Mouse (Mus musculus) heart, embryonic 15.5 days (tissue): ENCODE results near the gene Tfip11. TPM values are rescaled to one million over a fixed set of nuclear protein-coding genes. Genes with fewer than 3 reads are reported as not detected.

Experiments used
- ATAC-seq: fragments of 200-750 bp; cut with Nextera tagmentation; replicated peaks from 2 replicates; pipeline ENCODE4 v1.8.0; 2017; ENCODE audit warnings: low read depth, moderate TSS enrichment; ENCODE audit not compliant: insufficient number of reproducible peaks, insufficient read depth, low FRiP score
- H3K27ac ChIP-seq: fragments of 300-500 bp; sonication (generic); 2 replicates; pipeline ENCODE4 v1.5.1; 2015; ENCODE audit warnings: mild to moderate bottlenecking, inconsistent platforms
- H3K27me3 ChIP-seq: fragments of 300-500 bp; sonication (generic); 2 replicates; pipeline ENCODE4 v1.6.1; 2015; ENCODE audit warnings: inconsistent platforms
- H3K36me3 ChIP-seq: fragments of 300-500 bp; sonication (generic); 2 replicates; pipeline ENCODE4 v1.6.1; 2015; ENCODE audit warnings: mild to moderate bottlenecking, inconsistent platforms
- H3K4me1 ChIP-seq: fragments of 300-500 bp; sonication (generic); replicated peaks from 2 replicates; pipeline ENCODE4 v1.6.1; 2015; ENCODE audit warnings: inconsistent platforms
- H3K4me2 ChIP-seq: fragments of 300-500 bp; sonication (generic); 2 replicates; pipeline ENCODE4 v1.6.1; 2015; ENCODE audit warnings: inconsistent platforms, mild to moderate bottlenecking, moderate library complexity
- H3K4me3 ChIP-seq: fragments of 300-500 bp; sonication (generic); 2 replicates; pipeline ENCODE4 v1.5.1; 2015; ENCODE audit warnings: mild to moderate bottlenecking, inconsistent platforms
- H3K9ac ChIP-seq: fragments of 300-500 bp; sonication (generic); 2 replicates; pipeline ENCODE4 v1.6.1; 2015; ENCODE audit warnings: mild to moderate bottlenecking, inconsistent platforms
- H3K9me3 ChIP-seq: fragments of 300-500 bp; sonication (generic); replicated peaks from 2 replicates; pipeline ENCODE4 v1.6.1; 2016; ENCODE audit warnings: inconsistent platforms
- WGBS: fragments of 180-500 bp; shearing (Covaris S2); methylation state at CpG from one replicate; pipeline ENCODE4 v1.1.7; 2015; ENCODE audit warnings: mixed read lengths; 5-methylcytosine and 5-hydroxymethylcytosine counted together
- polyA plus RNA-seq: library from polyadenylated mRNA; unstranded; fragments of >200 nt; fragmentation: Nextera tagmentation; extraction: Ambion mirVana; gene quantifications from 2 replicates; pipeline ENCODE4 v1.2.1, GENCODE M21; 2015

Tfip11 gene
- polyA plus RNA-seq, 1 experiment from 2014 or later, result 15.2 TPM

GRCm38 (mm10) chr5:112385973-112386372 is 59.8 kb downstream of the Tfip11 start:
- no peaks in the 10 kb centered on the region for H3K36me3 ChIP-seq
- H3K9ac ChIP-seq, result no peak overlapping the region
- ATAC-seq, result no peak
- no peak overlapping the region for H3K27ac ChIP-seq
- H3K4me3 ChIP-seq, result no peak overlapping the region
- peaks cover 21% of the 10 kb centered on the region for H3K27me3 ChIP-seq
- H3K4me2 ChIP-seq, result no peak overlapping the region
- 56% methylated on average over 2 of the region's 2 CpGs for WGBS
- no peaks in the 10 kb centered on the region for H3K9me3 ChIP-seq
- no peaks in the 10 kb centered on the region for H3K4me1 ChIP-seq

Other genes starting within 250 kb of the Tfip11 start
- 1.2 and 1.4 TPM in 2 replicates for gene Cryba4, start 73.8 kb upstream of the Tfip11 start, polyA plus RNA-seq
- 1.6 and 2.1 TPM in 2 replicates for gene Crybb1, start 70.5 kb upstream of the Tfip11 start, polyA plus RNA-seq
- 38.5 and 47.8 TPM in 2 replicates for gene Tpst2, start 49.7 kb upstream of the Tfip11 start, polyA plus RNA-seq
- gene Srrd, start 16.7 kb downstream of the Tfip11 start, polyA plus RNA-seq, result 20.7 and 28.8 TPM in 2 replicates
- gene Hps4, start 16.7 kb downstream of the Tfip11 start, polyA plus RNA-seq, result 15.6 and 23.3 TPM in 2 replicates
- gene Gm6583, start 29.7 kb downstream of the Tfip11 start, polyA plus RNA-seq, result 0.05 TPM in 1 of 2 replicates, not detected in the other
- 2.1 and 2.9 TPM in 2 replicates for gene Asphd2, start 68.5 kb downstream of the Tfip11 start, polyA plus RNA-seq
- not detected in 2 replicates for gene Gm6588, start 123.1 kb downstream of the Tfip11 start, polyA plus RNA-seq